Mouse (Mus musculus) liver, embryonic 14.5 days (tissue): ENCODE measurements at regions not wholly inside any gene's neighbourhood (a gene's known extent, or its start where the extent isn't known, plus 50 kb on each side); places are given as distances from the start of the nearest gene placed in this dataset.

Source experiments
- CTCF ChIP-seq: IDR thresholded peaks from 2 replicates; pipeline ENCODE4 v1.5.1; 2016; ENCODE audit warnings: antibody characterized with exemption, low read depth, control low read depth
- EP300 ChIP-seq: IDR thresholded peaks from 2 replicates; pipeline ENCODE4 v1.6.1; 2016; ENCODE audit warnings: antibody characterized with exemption, low read depth

DNA sequence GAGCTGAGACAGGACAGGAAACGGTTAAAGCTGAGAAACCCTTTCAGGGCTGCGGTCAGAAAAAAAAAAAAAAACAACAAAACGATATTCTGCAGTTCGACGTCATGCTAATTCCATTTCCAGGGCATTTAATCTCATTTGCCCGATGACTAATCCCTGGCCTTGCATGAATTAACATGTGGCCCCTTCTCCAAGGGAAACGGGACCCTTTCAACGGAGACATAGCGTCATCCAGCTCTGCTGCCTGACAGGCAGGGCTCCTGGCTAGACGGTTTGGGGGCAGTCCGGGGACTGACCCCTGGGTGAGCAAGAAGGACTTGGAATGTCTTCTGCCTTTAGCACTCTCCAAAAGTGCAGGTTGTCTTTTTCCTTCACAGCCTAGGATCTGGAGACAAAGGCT is 128.7 kb downstream of the Kif26a start:
- TF ChIP-seq CTCF (no peak), EP300 (no peak)
